16 mouse cellular contexts compared by ENCODE assay signal in the genomic region with DNA sequence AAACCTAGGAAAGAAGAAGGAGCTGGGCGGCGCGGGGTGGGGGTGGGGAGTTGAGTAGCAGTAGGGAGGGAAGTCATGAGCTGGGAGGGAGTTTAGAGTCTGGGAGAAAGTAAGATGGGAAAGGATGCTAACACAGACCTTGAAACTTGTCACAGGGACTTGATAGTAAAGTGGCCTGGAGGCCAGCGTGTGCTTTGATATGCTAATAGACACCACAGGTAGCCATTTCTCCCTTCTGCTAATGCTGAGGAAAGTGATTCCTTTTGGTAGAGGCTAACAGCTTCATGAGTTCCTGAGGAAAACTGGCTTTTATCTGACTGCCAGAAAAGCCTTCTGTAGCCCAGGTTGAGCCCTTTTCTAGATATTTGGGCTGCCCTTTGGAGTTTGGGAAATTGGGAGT.
"Had no signal": no experiment of that assay in that cellular context is flagged by ENCODE, and none has a peak within 500 bp of the region (broad histone marks: within the 10 kb centered on the region; RNA-seq: fewer than 3 reads in every experiment).

No protein-coding gene starts in this region.

- H3K36me3 ChIP-seq: lung, embryonic 15.5 days; midbrain, embryonic 13.5 days; neural tube, embryonic 12.5 days; stomach, embryonic 15.5 days had no signal

- H3K9me3 ChIP-seq: lung, embryonic 15.5 days; midbrain, embryonic 13.5 days; neural tube, embryonic 12.5 days; stomach, embryonic 15.5 days had no signal

- ATAC-seq: lung, postnatal 0 days; midbrain, embryonic 13.5 days had no signal

- H3K4me1 ChIP-seq: lung, embryonic 15.5 days; megakaryocyte, embryonic 14.5 days; neural tube, embryonic 12.5 days; stomach, embryonic 15.5 days had no signal

- DNase-seq: lung, adult 18-20 months; lung, postnatal 14 days; lung, postnatal 36 days; right cerebral cortex, postnatal 14 days; thymus, adult 2 months; thymus, postnatal 25 days; thymus, postnatal 4 days had no signal

- H3K27ac ChIP-seq: lung, embryonic 15.5 days; macrophage; midbrain, embryonic 13.5 days; neural tube, embryonic 12.5 days; stomach, embryonic 15.5 days; stomach, postnatal 0 days had no signal

- H3K4me3 ChIP-seq: lung, embryonic 15.5 days; megakaryocyte, embryonic 14.5 days; midbrain, embryonic 13.5 days; neural tube, embryonic 12.5 days; stomach, embryonic 15.5 days had no signal

- H3K9ac ChIP-seq: lung, embryonic 15.5 days; midbrain, embryonic 13.5 days; neural tube, embryonic 12.5 days; stomach, embryonic 15.5 days had no signal

- H3K4me2 ChIP-seq: lung, embryonic 15.5 days; midbrain, embryonic 11.5 days; midbrain, embryonic 13.5 days; neural tube, embryonic 12.5 days; stomach, embryonic 15.5 days had no signal

- H3K27me3 ChIP-seq: lung, embryonic 15.5 days; midbrain, embryonic 13.5 days; neural tube, embryonic 12.5 days; stomach, embryonic 15.5 days had no signal
